Mouse (Mus musculus): Measurements from ENCODE around the gene Cyp2ab1.
"Not testable (repeated sequence)": the region's sequence is repeated elsewhere in the genome, so short reads cannot be mapped to it uniquely, and the experiment has no call there.

Cyp2ab1 gene

DNA sequence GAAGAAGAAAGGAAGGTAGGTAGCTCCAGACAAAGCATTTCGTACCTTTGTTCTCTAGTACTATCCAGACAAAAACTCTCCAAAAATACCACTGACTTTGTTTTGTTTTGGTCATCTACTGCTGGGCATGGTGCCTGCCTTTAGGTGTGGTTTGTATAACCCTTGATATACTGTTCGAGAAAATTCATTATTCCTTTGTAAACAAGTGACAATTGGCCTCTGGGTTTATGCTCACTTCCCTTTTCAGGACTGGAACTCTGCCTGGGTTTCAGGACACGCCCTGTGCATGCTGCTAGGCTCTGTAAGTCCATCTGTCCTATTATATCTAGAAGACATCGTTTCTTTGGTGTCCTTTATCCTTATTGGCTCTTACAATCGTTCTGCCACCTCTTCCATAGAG lies at the start of gene Cyp2ab1:
TSS of gene Cyp2ab1 (minus strand) at position 119 of the 400 bp plus-strand sequence.
- DNase-seq (ENCODE audit: low spot score in 2 of 2): no peak

- DNase-seq (ENCODE audit: low spot score in 2 of 2): no peak
Measured at GRCm38 (mm10) chr16:20371731-20372130, 46.5 kb upstream of the Cyp2ab1 start.

- no peak for DNase-seq (ENCODE audit: low spot score in 2 of 2)
Measured at GRCm38 (mm10) chr16:20368221-20368620, 43.0 kb upstream of the Cyp2ab1 start.

- no peak for DNase-seq (ENCODE audit: low spot score in 2 of 2)
Measured at GRCm38 (mm10) chr16:20362121-20362520, 36.9 kb upstream of the Cyp2ab1 start.

GRCm38 (mm10) chr16:20361496-20361895 lies 36.3 kb upstream of the Cyp2ab1 start:
- DNase-seq (ENCODE audit: low spot score in 2 of 2): not testable (repeated sequence)

DNA sequence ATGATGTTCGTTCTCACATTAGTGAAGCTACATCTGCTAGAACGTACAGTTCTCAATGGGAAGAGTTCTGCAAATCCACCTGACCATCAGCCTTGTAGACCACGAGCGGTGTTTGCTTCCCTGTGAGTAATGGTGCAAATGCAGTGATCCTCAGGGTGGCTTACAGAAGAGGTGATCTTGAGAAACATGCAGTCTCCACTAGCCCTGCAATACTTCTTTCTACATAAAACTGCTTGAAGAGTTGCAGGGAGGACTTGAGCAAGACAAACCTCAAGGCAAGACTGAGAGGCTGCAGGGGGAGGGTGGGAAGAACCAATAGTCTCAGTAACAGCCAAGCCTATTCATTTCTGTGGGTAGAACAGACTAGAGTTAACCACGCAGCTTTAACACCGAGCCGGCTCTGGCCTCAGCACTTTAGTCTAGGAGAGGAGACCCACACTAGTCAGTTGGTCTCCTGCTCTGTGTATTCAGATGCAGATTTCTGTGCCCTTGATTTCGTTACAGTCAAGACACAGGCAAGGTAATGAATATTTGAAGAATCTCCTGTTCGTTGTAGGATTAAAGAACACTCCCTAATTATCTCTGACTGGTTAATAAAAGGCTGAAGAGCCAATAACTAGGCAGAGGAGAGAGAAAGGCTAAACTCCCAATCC lies 34.6 kb upstream of the Cyp2ab1 start:
- no peak for DNase-seq (ENCODE audit: low spot score in 2 of 2)

DNA sequence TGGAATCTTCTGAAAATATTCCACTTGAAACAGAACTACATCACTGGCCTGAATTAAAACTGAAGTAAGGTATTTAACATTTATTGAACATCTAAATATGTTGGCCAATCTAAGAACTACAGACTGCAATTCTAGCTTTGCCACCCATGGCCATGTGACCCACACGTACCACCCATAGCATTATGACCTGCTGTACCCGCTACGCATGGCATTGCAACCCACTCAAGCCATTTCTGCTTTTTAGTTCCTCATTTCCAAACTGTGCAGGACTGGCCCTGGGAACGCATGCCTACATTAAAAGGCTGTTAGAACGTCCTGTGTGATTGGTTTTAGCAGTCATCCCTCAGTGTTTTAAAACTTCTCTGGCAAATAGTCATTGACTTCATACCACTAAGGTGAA lies 32.6 kb upstream of the Cyp2ab1 start:
- no peak for DNase-seq (ENCODE audit: low spot score in 2 of 2)

- no peak for DNase-seq (ENCODE audit: low spot score in 2 of 2)
Measured at GRCm38 (mm10) chr16:20354762-20355161, 29.6 kb upstream of the Cyp2ab1 start.

DNA sequence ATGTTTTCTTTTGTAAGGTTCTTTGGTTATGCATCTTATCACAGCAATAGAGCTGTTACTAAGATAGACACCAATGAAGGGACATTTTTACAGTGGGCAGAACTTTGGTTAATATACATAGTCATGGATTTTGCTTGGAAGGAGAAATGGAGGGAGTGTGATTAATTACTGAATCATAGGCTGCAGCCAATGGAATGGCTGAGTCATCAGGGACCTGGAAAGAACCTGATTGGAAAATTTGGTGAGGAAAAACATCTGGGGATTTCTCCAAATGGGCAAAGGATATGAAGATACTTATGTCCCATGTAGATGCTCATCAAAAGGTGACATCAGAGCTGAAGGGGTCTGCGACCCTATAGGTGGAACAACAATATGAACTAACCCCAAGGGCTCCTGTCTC lies 28.8 kb upstream of the Cyp2ab1 start:
- DNase-seq (ENCODE audit: low spot score in 2 of 2): no peak

DNA sequence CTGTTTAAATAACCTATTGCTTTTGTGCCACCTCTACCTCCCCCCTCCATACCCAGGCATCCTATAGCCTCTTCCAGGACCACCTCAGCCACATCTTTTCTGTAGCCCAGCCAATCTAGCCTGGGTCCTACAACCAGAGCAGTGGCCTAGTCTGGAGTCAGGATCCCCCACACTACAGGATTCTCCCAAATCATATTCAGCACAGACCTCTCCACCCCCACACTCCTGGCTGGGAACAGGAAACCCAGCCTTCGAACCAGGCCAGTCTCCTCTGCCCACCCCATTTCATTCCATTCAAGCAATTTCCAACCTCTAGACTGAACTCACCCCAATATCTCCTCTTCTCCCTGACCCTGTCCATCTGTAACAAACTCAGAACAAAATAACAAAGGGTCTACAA lies 20.3 kb upstream of the Cyp2ab1 start:
- DNase-seq (ENCODE audit: low spot score in 2 of 2): no peak

DNA sequence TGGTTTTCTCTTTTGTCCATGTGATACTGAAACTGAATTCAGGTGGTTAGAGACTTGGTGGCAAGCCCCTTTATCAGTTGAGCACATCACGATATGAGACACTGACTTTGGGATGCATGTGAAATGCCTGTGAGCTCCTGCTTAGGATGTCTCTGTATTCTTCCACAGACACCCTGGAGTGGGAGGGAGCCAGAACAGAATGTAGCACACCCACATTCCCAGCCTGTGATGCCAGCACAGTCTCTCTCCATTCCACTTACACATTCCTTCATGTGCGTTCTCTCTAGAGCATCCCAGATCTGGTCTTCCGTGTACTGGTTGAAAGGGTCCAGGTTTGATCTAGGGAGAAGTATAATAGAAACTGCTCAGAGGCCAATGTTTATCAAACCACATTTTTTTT lies 13.4 kb upstream of the Cyp2ab1 start:
- DNase-seq (ENCODE audit: low spot score in 2 of 2): no peak

GRCm38 (mm10) chr16:20334918-20335317 lies 9.7 kb upstream of the Cyp2ab1 start:
- DNase-seq (ENCODE audit: low spot score in 2 of 2): no peak

DNA sequence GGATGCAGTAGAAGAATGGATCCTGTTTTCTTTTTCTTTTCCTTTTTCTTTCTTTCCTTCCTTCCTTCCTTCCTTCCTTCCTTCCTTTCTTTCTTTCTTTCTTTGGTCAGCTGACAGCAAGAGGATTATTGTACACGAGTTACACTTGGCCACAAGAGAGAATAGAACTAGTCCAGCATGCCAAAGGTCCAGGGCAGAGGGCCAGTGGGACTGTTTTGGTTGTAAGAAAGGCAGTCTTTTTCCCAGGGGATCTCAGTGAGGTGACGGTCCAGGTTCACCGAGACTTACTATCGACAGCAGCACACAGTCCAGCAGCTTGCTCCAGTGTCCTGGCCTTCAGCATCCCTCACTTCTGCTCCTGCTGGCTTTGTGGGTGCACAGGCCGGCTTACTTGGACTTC lies 3.1 kb upstream of the Cyp2ab1 start:
- no peak for DNase-seq (ENCODE audit: low spot score in 2 of 2)

DNA sequence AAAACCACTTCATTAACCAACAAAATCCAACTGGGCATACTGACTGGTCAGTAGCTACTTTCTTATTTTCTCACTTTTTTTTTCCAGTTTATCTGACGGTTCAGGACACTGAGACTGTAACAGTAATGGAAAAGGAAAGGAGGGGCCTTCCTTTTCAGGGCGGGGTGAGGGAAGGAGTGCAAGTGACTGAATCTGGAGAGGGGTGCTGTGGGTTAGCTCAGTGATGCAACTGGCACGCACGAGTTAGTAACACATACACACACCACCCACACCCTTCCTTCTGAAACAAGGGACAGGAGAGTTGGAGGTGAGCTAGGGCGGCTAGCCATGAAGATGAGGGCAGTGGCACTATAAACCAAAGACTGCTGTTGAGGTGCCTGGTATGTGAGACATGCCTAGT lies 1.3 kb downstream of the Cyp2ab1 start:
- DNase-seq (ENCODE audit: low spot score in 2 of 2): no peak

GRCm38 (mm10) chr16:20322274-20322673 lies 2.9 kb downstream of the Cyp2ab1 start:
- no peak for DNase-seq (ENCODE audit: low spot score in 2 of 2)

GRCm38 (mm10) chr16:20316770-20317169 lies 8.4 kb downstream of the Cyp2ab1 start:
- no peak for DNase-seq (ENCODE audit: low spot score in 2 of 2)

DNA sequence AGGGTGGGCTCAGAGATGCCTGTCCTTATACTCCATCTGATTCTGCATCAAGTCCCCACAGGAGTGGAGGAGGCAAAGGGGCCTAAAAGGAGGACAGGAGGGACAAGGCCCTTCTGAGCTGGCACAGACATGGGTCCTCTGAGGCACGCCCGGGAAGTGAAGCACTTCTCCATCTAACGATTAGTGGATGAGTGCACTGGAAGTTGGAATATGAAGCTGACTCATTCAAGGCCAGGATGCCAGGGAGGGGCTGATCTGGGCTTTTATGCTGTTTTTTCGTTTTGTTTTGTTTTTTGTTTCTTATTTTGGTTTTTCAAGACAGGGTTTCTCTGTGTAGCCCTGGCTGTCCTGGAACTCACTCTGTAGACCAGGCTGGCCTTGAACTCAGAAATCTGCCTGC lies 9.9 kb downstream of the Cyp2ab1 start:
- no peak for DNase-seq (ENCODE audit: low spot score in 2 of 2)

GRCm38 (mm10) chr16:20312272-20312671 lies 12.9 kb downstream of the Cyp2ab1 start:
- no peak for DNase-seq (ENCODE audit: low spot score in 2 of 2)

DNA sequence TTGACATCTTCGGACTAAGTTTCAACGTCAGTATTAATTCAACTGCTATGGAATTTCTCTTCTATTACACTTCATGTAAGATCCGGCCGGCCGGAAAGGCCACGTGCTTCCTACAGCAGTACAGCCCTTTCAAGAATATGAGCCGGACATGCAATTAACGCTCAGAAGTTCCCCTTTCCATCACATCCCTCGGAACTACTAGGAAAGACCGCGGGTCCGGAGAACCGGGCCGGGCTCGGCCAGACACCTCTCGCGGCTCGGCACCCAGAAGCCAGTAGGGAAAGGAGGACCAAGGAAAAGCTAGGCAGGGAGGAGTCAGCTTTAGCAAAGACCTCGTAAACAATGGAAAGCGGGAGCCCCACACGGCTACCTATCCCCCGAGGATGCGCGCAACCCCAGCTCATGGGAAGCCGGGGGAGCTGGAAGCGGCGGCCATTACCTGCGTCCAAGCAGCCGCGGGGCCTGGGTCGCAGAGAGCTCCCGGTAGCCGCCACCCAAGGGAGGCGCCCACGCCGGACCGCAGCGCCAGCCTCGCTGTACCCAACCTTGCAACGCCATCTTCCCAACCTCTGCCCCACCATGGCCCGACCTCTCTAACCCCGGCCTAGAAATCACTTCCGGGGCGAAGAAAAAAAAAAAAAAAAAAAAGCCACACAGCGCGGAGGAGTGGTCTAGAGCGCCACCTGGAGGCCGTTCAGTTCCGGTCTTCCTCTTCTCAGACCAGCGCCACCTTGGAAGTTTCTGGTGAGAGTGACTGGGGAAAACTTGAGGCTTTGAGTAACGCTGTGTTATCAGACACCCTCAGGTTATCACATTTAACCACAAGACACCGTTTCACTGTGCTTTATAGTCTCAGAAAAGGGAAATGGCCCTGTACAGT lies 23.2 kb downstream of the Cyp2ab1 start, which contains the start of gene Parl:
TSS of gene Parl (minus strand) at position 618 of the 880 bp plus-strand sequence.
- peak; percentile 57 to 88 for DNase-seq (ENCODE audit: low spot score in 2 of 2)

- DNase-seq (ENCODE audit: low spot score in 2 of 2): no peak
Measured at GRCm38 (mm10) chr16:20300076-20300475, 25.1 kb downstream of the Cyp2ab1 start.

- DNase-seq (ENCODE audit: low spot score in 2 of 2): no peak
Measured at GRCm38 (mm10) chr16:20280238-20280637, 45.0 kb downstream of the Cyp2ab1 start.

DNA sequence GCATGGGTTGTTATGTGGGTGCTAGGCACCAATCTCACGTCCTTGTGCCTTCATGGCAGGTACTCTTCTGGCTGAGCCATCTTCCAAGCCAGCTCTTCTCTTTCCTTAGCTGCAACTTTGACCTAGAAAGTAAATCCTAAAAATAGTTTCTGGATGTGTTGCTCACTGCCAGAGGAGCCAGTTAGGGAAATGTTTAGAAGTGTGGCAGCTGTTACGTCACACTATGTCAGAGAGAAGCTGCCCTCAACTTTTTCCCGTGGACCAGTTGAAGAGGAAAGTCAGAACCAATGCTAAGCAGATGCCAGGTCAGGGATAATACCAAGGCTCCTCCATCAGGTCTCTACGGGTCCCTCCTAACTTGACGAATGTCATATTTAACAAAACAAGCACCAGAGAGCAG lies 45.8 kb downstream of the Cyp2ab1 start:
- no peak for DNase-seq (ENCODE audit: low spot score in 2 of 2)

DNA sequence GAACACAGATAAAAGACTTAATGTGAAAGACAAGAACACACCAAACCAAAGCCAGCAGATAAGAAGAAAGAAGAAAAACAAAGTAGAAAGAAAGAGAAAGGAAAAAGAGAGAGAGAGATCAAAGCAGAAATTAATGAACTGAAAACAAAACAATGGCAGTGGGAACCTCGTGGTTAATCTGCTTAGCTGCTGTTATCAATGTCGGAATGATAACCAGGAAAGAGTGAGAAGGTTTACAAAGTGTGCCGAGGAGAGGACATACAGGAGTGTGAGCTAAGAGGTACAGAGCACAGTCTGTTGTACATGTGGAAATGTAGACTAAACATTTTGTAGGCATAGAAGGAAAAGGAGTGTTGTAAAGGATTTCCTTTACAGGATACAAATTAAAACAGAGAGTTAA lies 52.2 kb downstream of the Cyp2ab1 start:
- no peak for DNase-seq (ENCODE audit: low spot score in 2 of 2)
